Mouse (Mus musculus) urinary bladder, adult 2 months (tissue): ENCODE measurements around the gene 4921517D22Rik. TPM values are rescaled to one million over a fixed set of nuclear protein-coding genes. Genes with fewer than 3 reads are reported as not detected.
"Not testable (repeated sequence)": the region's sequence is repeated elsewhere in the genome, so short reads cannot be mapped to it uniquely, and the experiment has no call there.

Experiments used
- DNase-seq: peaks from one replicate; pipeline ENCODE4 v3.0.0; 2022; ENCODE audit warnings: low spot score
- polyA plus RNA-seq: library from polyadenylated mRNA; depleted of rRNA; stranded (reverse); fragments of >200 nt; gene quantifications from 2 replicates; pipeline ENCODE4 v1.2.3, GENCODE M21; 2012; rRNA removed

Gene 4921517D22Rik
- polyA plus RNA-seq: not detected in 2 replicates

GRCm38 (mm10) chr13:59694008-59694407 lies at the start of gene 4921517D22Rik:
Gene 4921517D22Rik (minus strand): TSS chr13:59694108.
- no peak for DNase-seq

DNA sequence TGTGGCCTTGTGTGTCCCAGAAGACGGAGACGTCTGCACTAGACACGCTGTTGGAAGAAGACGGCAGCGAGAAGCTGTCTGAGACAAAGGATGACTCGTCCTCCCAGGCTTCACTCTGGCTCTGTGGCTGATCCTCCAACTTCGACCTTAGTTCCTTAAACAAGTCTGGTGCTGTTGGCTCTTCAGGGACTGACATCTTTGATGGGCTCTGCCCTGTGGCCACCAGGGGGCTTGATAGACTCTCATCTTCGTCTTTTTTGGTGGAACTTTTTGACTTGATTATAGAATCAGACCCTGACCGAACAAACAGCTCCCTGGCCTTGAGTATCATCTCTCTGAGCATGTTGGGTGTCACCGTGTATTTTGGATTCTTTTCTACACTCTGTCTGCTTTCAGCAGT lies 47.8 kb upstream of the 4921517D22Rik start:
- DNase-seq: no peak

DNA sequence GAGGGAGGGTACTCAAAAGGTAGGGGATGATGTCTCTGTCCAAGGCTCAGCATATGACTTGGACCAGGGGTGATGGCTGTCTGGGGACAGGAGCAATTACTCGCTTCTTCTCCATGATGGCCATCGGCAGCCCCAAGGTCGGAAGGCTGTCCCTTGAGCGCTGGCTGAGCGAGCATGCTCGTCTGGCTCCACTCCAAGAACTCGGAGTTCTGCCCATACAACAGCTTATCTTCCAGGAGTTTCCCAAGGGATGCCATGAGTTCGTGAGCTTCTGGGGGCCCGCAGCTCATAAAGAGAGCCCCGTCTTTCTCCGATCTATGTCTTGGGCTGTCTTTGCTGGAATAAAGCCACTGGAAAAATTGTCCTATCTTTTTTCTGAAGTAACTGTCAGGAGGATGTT lies 47.2 kb upstream of the 4921517D22Rik start:
- no peak for DNase-seq

DNA sequence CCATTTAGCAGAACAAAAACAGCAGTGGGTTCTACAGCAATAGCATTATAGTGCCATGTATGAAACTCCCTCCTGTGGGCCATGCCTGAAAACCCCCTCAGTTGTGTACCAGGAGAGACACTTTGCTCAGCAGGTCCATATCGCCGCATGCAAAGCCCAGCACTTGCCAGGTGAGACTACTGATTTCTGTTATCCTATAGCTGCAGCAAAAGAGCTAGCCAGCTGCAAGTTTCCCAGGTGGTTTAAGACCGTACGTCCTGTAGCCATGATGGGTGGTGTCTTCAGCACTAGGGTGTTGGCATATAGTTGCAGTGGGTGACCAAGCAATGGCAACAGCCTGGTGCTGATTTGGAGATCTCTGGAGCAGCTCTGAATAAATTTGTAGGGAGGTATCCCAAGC lies 45.5 kb upstream of the 4921517D22Rik start:
- no peak for DNase-seq

DNA sequence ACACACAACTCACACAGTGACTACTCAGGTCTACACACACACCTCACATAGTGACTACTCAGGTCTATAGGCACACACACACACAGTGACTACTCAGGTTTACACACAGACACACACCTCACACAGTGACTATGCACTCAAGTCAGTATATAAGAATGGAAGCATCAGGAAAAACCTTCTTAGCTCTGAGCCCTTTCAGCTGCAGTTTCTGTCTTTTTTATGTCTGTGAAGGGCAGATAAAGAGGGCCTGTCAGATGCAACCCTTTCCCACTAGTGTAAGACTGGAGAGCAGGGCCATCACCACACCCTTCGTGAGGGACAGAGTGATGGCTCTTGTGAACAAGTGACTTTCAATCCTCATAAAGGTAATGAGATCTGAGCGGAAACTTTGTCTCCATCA lies 44.5 kb upstream of the 4921517D22Rik start:
- DNase-seq: no peak

DNA sequence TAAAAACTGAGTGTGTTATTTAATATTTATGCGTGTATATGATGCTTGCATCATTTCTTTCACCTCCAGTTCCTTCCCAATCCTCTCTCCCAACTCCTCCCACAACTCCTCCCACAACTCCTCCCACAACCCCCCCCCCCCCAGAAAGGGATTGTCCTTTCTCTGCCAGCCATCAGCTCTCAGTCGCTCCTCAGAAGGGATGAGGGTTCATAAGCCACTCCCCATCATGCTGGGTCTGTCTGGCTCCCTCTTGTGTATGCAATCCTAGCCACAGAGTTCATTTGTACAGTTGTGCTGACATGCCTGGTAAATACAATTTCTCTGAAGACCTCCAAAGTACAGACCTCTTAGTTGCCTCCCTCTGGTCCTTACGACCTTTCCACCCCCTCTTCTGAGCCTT lies 41.3 kb upstream of the 4921517D22Rik start:
- no peak for DNase-seq

GRCm38 (mm10) chr13:59734347-59734746 lies 40.4 kb upstream of the 4921517D22Rik start:
- DNase-seq: not testable (repeated sequence)

GRCm38 (mm10) chr13:59733936-59734335 lies 40.0 kb upstream of the 4921517D22Rik start:
- DNase-seq: no peak

GRCm38 (mm10) chr13:59731652-59732051 lies 37.7 kb upstream of the 4921517D22Rik start, which contains the start of gene Spata31d1d:
Gene Spata31d1d (minus strand): TSS chr13:59731752.
- no peak for DNase-seq

GRCm38 (mm10) chr13:59728378-59729093 lies 34.6 kb upstream of the 4921517D22Rik start:
- DNase-seq: peak; percentile 52

DNA sequence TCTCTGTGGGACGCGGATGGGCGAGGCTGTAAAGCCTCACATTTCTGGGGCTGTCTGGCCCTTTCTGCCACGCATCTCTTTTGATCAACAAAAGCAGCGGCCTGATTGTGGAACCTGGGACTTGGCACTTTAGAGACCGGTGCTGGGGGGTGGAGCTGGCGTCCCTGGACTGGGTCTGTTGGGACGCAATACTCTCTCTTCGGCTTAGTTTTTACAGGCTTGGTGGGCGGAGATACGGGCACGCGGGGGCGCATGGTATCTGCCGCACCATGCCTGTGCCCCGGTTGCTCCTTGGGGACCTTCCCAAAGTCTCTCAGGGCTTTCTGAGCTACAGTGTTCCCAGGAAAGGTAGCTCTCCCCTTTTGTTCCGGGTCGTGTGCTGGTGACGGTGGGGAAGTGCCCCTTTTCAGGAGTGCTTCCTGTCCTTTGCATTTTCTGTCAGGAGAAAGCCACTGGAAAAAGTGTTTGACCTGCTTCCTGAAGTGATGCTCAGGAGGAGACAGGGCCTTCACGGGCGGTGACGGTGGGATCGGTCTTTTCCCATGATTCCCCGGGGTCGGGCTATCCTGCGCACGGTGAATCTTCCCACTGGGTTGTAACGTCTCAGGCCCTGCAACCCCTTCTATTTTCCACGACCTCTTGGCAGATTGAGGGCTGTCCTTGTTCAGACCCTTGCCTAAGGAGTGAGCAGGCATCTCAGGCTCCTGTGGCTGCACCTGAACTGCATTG lies 32.4 kb upstream of the 4921517D22Rik start:
- DNase-seq: no peak

- DNase-seq: not testable (repeated sequence)
These were observed 28.2 kb upstream of the 4921517D22Rik start for GRCm38 (mm10) chr13:59722089-59722488.

DNA sequence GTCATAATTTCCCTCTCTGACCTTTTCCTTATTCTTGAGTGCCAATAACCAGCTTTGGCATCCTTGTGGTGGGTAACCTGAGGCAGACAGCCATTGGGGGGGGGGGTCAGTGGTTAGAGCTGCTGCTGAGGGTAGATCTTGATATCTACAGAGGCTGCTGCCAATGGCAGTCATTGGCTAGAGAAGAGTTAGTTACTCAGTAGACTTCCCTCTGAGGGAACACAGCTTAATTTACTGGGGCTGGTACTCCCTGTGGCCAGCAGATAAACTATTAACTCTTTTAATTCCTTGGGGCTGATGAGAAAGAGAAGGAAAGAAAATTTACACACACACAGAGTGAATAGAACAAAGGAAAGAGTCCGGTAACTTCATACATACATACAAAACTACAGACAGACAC lies 25.6 kb upstream of the 4921517D22Rik start:
- no peak for DNase-seq

DNA sequence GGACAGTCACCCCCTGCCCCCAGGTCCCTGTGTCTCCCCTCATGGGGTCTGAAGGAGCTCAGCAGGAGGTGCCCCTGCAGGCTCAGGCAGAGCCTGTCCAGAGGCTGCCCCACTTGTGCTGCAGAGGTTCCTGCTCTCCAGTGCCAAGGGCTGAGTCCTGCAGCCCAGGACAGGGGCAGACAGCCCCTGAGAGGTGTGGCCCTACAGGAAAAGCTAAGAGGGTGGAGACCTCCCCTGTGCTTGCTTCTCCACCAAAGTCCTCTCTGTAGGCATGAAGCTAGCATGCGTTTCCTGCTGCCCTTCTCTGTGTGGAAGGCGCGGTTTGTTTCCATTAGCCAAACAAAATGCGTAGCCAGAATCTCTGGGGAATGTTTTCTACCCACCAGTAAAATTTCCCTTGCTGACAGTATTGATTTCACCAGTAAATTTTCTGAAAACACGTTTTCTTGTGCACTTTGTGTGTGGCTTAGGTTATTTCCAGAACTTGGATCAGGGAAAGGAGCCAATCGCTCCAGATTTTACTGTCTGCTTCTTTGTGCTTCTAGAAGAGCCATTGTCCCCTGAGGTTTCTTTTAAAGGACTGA lies 25.0 kb upstream of the 4921517D22Rik start:
- not testable (repeated sequence) for DNase-seq

DNA sequence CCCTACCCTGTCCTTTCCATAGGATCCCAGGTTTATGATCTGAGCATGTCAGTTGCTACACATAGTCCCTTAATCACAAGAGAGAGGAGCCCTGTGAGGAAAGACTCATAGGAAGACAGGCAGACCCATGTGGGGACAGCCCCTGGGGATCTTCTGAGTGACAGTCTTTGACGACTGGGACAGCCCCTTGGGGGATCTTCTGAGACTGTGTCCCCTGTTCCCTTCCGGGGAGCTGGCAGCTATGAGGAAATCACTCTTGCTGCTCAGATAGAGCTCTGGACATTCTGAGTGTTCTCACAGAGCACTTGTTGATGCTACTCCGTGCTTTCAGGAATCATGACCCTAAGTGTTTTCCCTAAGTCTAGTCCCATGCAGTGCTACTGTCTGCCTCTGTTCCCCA lies 19.8 kb upstream of the 4921517D22Rik start:
- no peak for DNase-seq

DNA sequence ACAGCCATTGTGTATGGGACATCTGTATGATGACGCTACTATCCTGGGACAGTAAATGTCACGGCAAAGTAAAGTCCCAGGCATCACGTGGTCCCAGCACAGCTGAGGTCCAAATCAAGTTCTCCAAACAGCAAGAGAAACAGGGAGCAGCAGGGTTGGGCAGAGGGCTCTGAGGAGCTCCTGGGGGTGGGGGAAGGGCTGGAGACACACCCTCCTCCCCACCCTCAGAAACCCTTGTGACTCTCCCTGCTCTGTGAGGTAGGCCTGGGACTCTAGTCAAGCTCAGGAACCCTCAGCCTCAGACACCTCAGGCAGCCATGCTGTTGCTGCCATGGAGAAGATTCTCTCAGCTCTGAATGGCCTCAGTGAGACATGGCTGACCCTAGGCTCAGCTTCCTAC lies 18.1 kb upstream of the 4921517D22Rik start, which contains the start of gene Spata31d1b:
Gene Spata31d1b (plus strand): TSS at position 301 of the 400 bp plus-strand sequence.
- DNase-seq: not testable (repeated sequence)

DNA sequence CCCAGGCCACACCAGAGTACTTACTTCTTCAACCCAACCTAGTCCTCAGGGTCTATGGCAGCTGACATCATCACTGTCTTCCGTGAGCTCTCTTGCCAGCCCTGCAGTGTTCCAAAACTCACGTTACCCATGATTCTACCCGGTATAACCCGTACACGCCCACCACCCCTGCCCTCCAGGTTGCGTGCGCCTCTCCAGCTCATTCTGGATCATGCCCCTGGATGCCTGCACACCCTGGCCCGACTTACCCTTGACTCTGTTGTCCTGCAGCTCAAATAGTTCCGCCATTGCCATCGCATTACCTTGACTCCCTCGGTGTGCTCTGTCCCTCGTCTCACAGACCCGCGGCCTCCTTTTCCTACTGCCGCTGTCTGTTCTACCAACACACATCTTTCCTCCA lies 16.3 kb upstream of the 4921517D22Rik start, which contains the start of gene Spata31d1a:
Gene Spata31d1a (minus strand): TSS at position 101 of the 400 bp plus-strand sequence.
- no peak for DNase-seq

- no peak for DNase-seq
These were observed 10.7 kb upstream of the 4921517D22Rik start for GRCm38 (mm10) chr13:59704562-59704961.

GRCm38 (mm10) chr13:59703514-59703913 lies 9.6 kb upstream of the 4921517D22Rik start:
- DNase-seq: no peak

- DNase-seq: not testable (repeated sequence)
These were observed 6.2 kb upstream of the 4921517D22Rik start for GRCm38 (mm10) chr13:59700137-59700536.

DNA sequence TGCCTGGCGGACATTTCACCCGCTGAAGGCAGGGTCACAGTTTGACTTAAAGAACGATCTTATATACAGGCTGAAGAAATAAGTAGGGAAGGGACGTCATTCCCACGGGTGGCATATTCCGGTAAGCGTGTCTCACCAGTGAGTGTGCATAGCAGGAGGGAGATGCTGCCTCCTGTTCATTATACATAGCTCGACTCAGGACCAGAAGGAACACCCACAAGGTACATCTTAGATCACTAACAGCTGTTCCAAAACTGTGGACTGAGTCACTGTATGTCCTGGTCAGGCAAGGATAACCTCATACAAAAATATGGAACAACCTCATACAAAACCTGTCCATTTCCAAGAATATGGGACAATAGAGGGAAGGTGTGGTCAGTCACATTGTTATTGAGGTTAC lies 5.2 kb upstream of the 4921517D22Rik start:
- no peak for DNase-seq

GRCm38 (mm10) chr13:59695781-59696180 lies 1.9 kb upstream of the 4921517D22Rik start:
- no peak for DNase-seq
